Mouse (Mus musculus) erythroblast, embryonic 14.5 days (primary cell): ENCODE data around the gene Cyp1a2.

ENCODE experiments used
- GATA1 ChIP-seq: IDR thresholded peaks from 2 replicates; pipeline ENCODE4 v1.6.1; 2012; ENCODE audit warnings: low read length, inconsistent platforms, mixed read lengths
- TAL1 ChIP-seq: IDR thresholded peaks from 3 replicates; pipeline ENCODE4 v1.6.1; 2012; ENCODE audit warnings: low read length, inconsistent platforms, mixed read lengths

- no peak for TF ChIP-seq GATA1
- no peak for TF ChIP-seq TAL1
These were observed 43.1 kb downstream of the Cyp1a2 start for GRCm38 (mm10) chr9:57640384-57640783.
